Mouse (Mus musculus) neural tube, embryonic 11.5 days (tissue): ENCODE measurements around the gene Mrps16. TPM values are rescaled to one million over a fixed set of nuclear protein-coding genes. Genes with fewer than 3 reads are reported as not detected.
A peak's percentile ranks its signal among the peaks of the same experiment; 100 is the strongest.

Source experiments
- ATAC-seq: fragments of 200-750 bp; cut with Nextera tagmentation; 2 replicates; pipeline ENCODE4 v1.8.0; 2017; ENCODE audit warnings: moderate number of reproducible peaks, mild to moderate bottlenecking, moderate TSS enrichment, moderate library complexity; ENCODE audit not compliant: insufficient read depth, low FRiP score, low TSS enrichment
- DNase-seq: peaks from one replicate; pipeline ENCODE4 v3.0.0-alpha.2; 2015; ENCODE audit warnings: low spot score
- H3K27ac ChIP-seq: fragments of 300-500 bp; sonication (generic); 2 replicates; pipeline ENCODE4 v1.5.1; 2014; ENCODE audit warnings: low read depth, mild to moderate bottlenecking, low read length
- H3K27me3 ChIP-seq: fragments of 300-500 bp; sonication (generic); 2 replicates; pipeline ENCODE4 v1.6.1; 2014; ENCODE audit warnings: mild to moderate bottlenecking, low read length, mixed read lengths; ENCODE audit not compliant: control insufficient read depth, insufficient read depth
- H3K36me3 ChIP-seq: fragments of 300-500 bp; sonication (generic); 2 replicates; pipeline ENCODE4 v1.6.1; 2014; ENCODE audit warnings: mild to moderate bottlenecking, low read length, moderate library complexity, mixed read lengths; ENCODE audit not compliant: control insufficient read depth, insufficient read depth
- H3K4me1 ChIP-seq: fragments of 300-500 bp; sonication (generic); 2 replicates; pipeline ENCODE4 v1.6.1; 2014; ENCODE audit warnings: low read length, mixed read lengths; ENCODE audit not compliant: control insufficient read depth, insufficient read depth
- H3K4me2 ChIP-seq: fragments of 300-500 bp; sonication (generic); 2 replicates; pipeline ENCODE4 v1.6.1; 2014; ENCODE audit warnings: low read depth, mild to moderate bottlenecking, moderate library complexity
- H3K4me3 ChIP-seq: fragments of 300-500 bp; sonication (generic); 2 replicates; pipeline ENCODE4 v1.5.1; 2014; ENCODE audit warnings: low read depth, low read length
- H3K9ac ChIP-seq: fragments of 300-500 bp; sonication (generic); 2 replicates; pipeline ENCODE4 v1.6.1; 2014; ENCODE audit warnings: mild to moderate bottlenecking, low read length
- H3K9me3 ChIP-seq: fragments of 300-500 bp; sonication (generic); 2 replicates; pipeline ENCODE4 v1.6.1; 2016; ENCODE audit warnings: low read length; ENCODE audit not compliant: control insufficient read depth
- WGBS: fragments of 180-500 bp; shearing (Covaris S2); extraction: QIAGEN DNeasy Blood & Tissue Kit; methylation state at CpG from one replicate; pipeline ENCODE4 v1.1.7; 2014; 5-methylcytosine and 5-hydroxymethylcytosine counted together
- polyA plus RNA-seq: library from polyadenylated mRNA; unstranded; fragments of >200 nt; fragmentation: Nextera tagmentation; extraction: Ambion mirVana; gene quantifications from 2 replicates; pipeline ENCODE4 v1.2.1, GENCODE M21; 2014

Mrps16 gene
- polyA plus RNA-seq, 1 experiment from 2014 or later = 75.0 TPM

DNA sequence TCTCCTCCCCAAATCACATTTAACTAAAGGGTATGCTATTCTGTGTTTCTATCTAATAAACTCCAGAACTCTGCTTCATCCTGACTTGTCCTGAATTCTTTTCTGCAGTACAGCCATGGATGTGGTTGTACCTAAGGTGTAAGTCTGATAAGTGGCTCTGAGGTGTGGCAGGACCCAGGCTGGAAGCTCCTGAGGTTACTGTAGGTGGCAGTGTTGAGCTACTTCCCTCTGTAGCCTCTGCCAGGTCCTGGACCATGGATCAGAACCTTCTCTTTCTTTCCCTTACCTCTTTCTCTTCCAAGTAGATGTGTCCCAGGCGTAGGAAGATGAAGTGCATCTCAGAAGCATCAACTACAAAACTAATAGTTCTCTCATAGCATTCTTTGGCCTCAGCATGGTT is 6.6 kb upstream of the Mrps16 start:
- Histone ChIP-seq H3K4me1 (no peaks in the 10 kb centered on the region), H3K27ac (no peak overlapping the region), H3K9me3 (no peaks in the 10 kb centered on the region), H3K36me3 (no peaks in the 10 kb centered on the region), H3K9ac (no peak overlapping the region), H3K4me3 (no peak overlapping the region), H3K4me2 (no peak overlapping the region), H3K27me3 (no peaks in the 10 kb centered on the region)
- 70% methylated on average over 1 of the region's 1 CpGs for WGBS
- DNase-seq (peak; percentile 23), ATAC-seq (no peak)

DNA sequence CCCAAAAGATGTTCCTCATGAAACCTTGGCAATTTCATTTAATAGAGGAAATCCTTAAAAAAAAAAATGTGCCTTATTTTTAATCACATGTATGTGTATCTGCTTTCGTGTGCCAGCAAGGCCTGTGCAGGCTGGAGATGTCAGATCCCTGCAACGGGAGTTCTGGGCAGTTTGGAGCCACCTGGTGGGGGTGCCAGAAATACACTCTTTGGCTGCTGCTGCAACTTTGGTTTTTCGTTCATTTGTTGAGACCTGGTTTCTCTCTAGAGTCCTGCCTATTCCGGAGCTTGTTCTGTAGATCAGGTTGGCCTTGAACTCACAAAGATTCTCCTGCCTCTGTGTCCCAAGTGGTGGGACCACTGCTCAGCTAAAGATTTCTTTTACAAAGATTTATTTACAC is 5.4 kb upstream of the Mrps16 start:
- DNase-seq (peak; percentile 24), ATAC-seq (no peak)
- Histone ChIP-seq H3K4me2 (no peak overlapping the region), H3K4me3 (no peak overlapping the region), H3K27me3 (no peaks in the 10 kb centered on the region), H3K4me1 (no peaks in the 10 kb centered on the region), H3K9me3 (no peaks in the 10 kb centered on the region), H3K9ac (no peak overlapping the region), H3K27ac (no peak overlapping the region), H3K36me3 (no peaks in the 10 kb centered on the region)
- WGBS = 53% methylated on average over 4 of the region's 4 CpGs

- H3K4me2 ChIP-seq = no peak overlapping the region
- no peak overlapping the region for H3K9ac ChIP-seq
- no peaks in the 10 kb centered on the region for H3K36me3 ChIP-seq
- H3K4me3 ChIP-seq = no peak overlapping the region
- no peak for ATAC-seq
- H3K27ac ChIP-seq = no peak overlapping the region
- 87% methylated on average over 9 of the region's 9 CpGs for WGBS
- no peaks in the 10 kb centered on the region for H3K9me3 ChIP-seq
- H3K27me3 ChIP-seq = no peaks in the 10 kb centered on the region
- DNase-seq = no peak
- H3K4me1 ChIP-seq = no peaks in the 10 kb centered on the region
Observed at GRCm38 (mm10) chr14:20397220-20397619, 3.8 kb upstream of the Mrps16 start.

GRCm38 (mm10) chr14:20392326-20392725 is 1.1 kb downstream of the Mrps16 start:
- peaks cover 8% of the 10 kb centered on the region for H3K4me1 ChIP-seq
- WGBS = 90% methylated on average over 3 of the region's 4 CpGs
- no peaks in the 10 kb centered on the region for H3K36me3 ChIP-seq
- no peak overlapping the region for H3K27ac ChIP-seq
- peak overlapping the region; percentile 6; the same call in 1 of the 2 replicates for H3K4me3 ChIP-seq
- no peaks in the 10 kb centered on the region for H3K27me3 ChIP-seq
- H3K9me3 ChIP-seq = no peaks in the 10 kb centered on the region
- H3K4me2 ChIP-seq = no peak overlapping the region
- DNase-seq (no peak), ATAC-seq (no peak)
- H3K9ac ChIP-seq = no peak overlapping the region

DNA sequence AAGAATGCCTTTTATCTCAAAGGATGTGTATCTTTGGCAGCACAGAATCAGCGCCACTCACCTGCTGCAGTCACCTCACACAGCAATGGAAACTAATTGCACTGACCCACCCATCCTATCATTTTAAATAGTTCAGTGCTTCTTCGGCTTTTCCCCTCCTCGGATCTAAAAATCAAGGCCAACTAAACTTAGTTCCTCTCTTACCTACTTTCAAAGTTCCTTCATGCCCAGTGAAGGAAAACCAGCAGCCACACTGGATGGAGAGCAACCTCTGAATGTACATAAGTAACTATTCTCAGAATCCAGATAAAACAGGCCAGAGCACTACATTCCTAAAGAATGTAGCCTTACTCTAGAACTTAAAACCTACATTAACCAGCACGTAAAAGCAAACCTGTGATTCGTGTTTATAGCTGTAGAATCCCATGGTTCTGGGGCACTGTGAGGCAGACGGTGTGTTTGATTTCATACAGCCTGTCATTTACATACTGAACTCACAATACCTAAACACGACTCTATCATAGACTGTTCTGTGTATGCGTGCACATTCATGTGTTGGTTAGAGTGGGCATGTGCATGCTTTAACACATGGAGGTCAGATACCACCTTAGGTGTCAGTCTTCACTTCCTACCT is 3.9 kb downstream of the Mrps16 start:
- H3K9ac ChIP-seq = peak overlapping the region; percentile 42
- DNase-seq (no peak), ATAC-seq (no peak)
- peaks cover 15% of the 10 kb centered on the region for H3K4me1 ChIP-seq
- 86% methylated on average over 8 of the region's 8 CpGs for WGBS
- H3K27ac ChIP-seq = no peak overlapping the region
- no peaks in the 10 kb centered on the region for H3K9me3 ChIP-seq
- H3K27me3 ChIP-seq = no peaks in the 10 kb centered on the region
- peak overlapping the region; percentile 64 for H3K4me3 ChIP-seq
- peaks cover 2% of the 10 kb centered on the region; the same call in 1 of the 2 replicates for H3K36me3 ChIP-seq
- peak overlapping the region; percentile 54 for H3K4me2 ChIP-seq

- ATAC-seq (peak; percentile 76), DNase-seq (peak; percentile 95)
- H3K27ac ChIP-seq = no peak within 1 kb of the TSS
- H3K4me1 ChIP-seq = peaks cover 15% of the 10 kb centered on the region
- peak within 1 kb of the TSS; percentile 66 for H3K9ac ChIP-seq
- H3K9me3 ChIP-seq = no peaks in the 10 kb centered on the region
- H3K27me3 ChIP-seq = no peaks in the 10 kb centered on the region
- H3K4me2 ChIP-seq = peak within 1 kb of the TSS; percentile 61
- H3K36me3 ChIP-seq = peaks cover 2% of the 10 kb centered on the region
- peak within 1 kb of the TSS; percentile 64 for H3K4me3 ChIP-seq
- under 1% methylated on average over 59 of the region's 59 CpGs for WGBS
Observed at GRCm38 (mm10) chr14:20388441-20389129, 4.8 kb downstream of the Mrps16 start, which contains the start of gene Dnajc9. Gene Dnajc9, minus strand, starts transcription at chr14:20388910.

DNA sequence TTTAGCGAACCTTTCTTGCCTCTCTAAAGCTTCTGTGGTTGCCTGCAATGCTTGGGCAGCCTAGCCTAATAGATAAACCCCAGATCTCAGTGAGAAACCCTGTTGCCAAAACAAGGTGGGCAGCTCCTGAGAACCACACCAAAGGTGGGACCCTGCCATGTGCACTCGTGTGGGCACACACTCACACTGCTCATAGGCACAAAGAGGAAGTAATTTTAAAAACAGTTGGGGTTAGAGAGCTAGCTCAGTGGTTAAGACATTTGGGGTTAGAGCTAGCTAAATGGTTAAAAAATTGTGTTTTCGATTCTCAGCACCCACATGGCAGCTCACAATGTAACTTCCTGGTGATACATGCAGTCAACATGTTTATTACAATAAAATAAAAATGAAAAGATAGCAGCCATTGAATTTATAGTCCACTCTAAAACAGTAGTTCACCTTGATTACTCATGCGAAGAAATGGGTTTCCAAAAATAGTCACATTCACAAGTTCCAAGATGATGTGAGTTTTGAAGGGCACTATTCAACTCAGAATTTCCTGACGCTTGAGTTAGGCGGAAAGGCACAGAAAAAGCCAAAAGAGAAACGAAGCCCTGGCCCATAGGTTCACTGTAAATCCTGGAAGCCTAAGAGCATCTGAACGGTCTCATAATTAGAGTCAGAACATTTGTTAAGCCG is 13.5 kb downstream of the Mrps16 start:
- Histone ChIP-seq H3K9me3 (no peaks in the 10 kb centered on the region), H3K36me3 (no peaks in the 10 kb centered on the region; the same call in 1 of the 2 replicates), H3K9ac (no peak overlapping the region), H3K27ac (no peak overlapping the region), H3K4me2 (no peak overlapping the region), H3K27me3 (no peaks in the 10 kb centered on the region), H3K4me3 (no peak overlapping the region), H3K4me1 (no peaks in the 10 kb centered on the region)
- DNase-seq (no peak), ATAC-seq (no peak)
- 90% methylated on average over 9 of the region's 9 CpGs for WGBS

- Histone ChIP-seq H3K4me1 (no peaks in the 10 kb centered on the region), H3K9ac (no peak overlapping the region), H3K9me3 (no peaks in the 10 kb centered on the region), H3K4me2 (no peak overlapping the region), H3K4me3 (no peak overlapping the region), H3K36me3 (no peaks in the 10 kb centered on the region; the same call in 1 of the 2 replicates), H3K27me3 (no peaks in the 10 kb centered on the region), H3K27ac (no peak overlapping the region)
- no peak for ATAC-seq
- WGBS = 88% methylated on average over 5 of the region's 5 CpGs
- no peak for DNase-seq
Observed at GRCm38 (mm10) chr14:20379087-20379640, 14.3 kb downstream of the Mrps16 start.
